Mouse (Mus musculus) kidney, postnatal 14 days (tissue): ENCODE results near the gene Tex46.

Source experiments
- DNase-seq: peaks from one replicate; pipeline ENCODE4 v3.0.0; 2022; ENCODE audit warnings: mixed read lengths

The Tex46 gene

DNA sequence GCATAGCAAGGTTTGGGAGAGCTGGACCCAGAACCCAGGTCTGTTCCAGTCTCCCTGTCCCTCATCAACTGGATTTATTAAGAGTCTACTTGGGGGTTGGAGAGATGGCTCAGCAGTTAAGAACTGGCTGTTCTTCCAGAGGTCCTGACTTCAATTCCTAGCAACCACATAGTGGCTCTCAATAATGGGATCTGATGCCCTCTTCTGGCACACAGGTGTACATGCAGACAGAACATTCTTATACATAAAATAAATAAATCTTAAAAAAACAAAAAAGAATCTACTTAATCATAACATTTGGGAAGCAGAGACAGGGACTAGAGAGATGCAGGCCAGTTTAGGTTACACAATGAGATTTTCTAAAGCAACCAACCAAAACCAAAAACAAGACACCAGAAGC is 25.8 kb downstream of the Tex46 start:
- no peak for DNase-seq

DNA sequence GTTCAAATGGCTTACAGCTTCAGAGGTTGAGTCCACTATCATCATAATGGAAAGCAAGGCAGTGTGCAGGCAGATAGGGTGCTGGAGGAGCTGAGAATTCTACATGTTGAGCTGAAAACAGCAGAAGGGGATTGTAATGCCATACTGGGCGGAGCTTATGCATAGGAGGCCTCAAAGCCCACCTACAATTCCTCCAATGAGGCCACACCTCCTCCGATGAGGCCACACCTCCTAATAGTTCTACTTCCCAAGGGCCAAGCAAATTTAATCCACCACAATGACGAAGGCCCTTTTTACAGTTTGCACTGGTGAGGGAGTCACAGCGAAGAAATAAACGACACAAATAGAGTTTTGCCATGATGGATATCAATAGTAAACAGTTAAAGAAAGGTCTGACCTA is 26.3 kb downstream of the Tex46 start:
- DNase-seq = no peak

DNA sequence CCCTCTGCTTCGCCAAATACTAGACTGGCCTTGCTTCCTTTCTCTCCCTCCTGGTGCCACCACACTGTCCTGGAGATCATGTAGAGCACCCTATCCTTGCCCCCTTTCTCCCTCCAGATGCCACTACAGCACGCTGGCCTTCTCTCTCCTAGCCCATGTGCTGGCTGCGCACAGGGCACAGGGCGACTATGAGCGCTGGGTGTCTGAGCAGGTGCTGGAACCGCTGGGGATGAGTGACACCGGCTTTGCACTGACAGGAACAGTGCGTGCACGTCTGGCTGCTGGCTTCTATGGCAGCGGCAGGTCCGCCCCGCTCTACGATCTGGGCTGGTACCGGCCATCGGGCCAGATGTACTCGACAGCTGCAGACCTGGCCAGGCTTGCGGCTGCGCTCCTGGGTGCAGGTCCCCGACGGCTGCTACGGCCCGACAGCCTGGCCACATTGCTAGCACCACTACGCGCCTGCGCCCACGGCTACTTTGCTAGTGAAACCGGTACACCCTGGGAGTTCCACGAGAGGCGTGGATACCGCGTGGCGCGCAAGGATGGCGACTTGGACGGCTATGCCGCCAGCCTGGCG is 26.8 kb downstream of the Tex46 start:
- no peak for DNase-seq

DNA sequence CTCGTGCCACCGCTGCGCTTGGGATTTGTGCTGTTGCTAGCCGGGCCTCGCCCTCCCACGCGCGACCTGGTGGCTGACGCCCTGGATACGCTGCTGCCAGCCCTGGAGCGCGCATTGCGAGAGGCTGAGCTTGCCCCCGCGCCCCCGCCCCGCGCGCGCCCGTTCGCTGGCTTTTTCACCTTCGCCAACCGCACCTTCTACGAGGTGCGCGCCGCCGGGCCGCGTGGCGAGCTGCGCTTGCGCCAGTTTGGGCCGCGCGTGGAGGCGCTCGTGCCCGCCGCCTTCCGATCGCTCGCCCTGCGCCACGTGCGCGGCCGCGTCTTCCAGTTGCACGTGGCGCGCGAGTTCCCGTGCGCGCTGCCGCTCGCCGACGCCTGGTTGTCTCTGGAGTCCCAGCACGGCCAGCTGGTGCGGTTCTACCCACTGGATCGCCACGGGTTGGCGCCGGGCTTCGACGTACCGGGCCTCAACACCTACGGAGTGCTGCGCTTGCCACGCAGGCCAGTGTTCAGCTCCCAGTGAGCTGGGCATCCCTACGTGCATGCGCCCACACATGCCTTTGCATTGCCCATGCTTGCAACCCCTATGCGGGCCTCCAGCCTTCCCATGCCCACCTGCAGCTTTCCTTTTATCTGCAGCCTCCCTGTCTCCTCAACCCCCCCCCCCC is 27.5 kb downstream of the Tex46 start:
- DNase-seq = peak; percentile 14

DNA sequence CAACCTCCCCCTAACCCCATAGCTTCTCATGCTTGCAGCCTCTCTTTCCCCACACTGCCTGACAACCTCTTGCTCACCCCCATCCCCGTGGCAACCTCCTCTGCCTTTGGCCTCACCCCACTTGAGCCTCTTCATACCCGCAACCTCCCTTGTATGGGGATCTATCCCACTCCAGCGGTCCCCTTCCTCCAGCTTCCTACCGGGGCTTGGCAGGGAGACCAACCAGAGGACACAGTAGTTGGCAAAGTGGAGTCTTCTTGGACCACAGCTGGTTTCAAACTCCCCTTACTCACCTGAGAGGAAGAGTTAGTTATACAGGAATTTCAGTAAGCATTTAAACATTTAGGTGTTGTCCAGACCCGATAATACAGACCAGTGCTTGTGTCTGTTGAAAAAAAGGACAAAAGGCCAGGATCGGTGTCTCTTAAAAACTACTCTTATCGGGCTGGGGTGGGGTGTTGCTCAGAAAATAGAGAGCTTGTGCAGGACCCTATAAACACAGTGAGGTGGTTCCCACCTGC is 28.1 kb downstream of the Tex46 start:
- DNase-seq = no peak

DNA sequence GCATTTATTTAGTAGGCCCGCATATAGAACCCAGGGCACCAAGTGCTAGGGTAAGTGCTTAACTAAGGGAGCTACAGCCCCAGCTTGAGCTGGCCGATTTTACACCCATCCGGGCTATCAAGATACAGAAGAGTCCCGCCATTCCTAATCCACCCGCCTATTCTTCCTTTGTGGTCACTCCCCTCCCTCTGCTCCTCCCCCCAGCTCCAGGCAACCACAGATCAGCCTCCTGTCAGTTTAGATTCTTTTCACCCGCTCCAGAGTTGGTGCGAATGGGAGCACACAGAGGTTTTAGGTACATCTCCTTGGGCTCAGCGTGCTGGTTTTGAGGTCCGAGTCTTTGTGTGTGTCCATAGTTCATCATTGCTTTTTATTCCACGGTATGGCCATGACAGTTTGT is 28.7 kb downstream of the Tex46 start:
- no peak for DNase-seq

DNA sequence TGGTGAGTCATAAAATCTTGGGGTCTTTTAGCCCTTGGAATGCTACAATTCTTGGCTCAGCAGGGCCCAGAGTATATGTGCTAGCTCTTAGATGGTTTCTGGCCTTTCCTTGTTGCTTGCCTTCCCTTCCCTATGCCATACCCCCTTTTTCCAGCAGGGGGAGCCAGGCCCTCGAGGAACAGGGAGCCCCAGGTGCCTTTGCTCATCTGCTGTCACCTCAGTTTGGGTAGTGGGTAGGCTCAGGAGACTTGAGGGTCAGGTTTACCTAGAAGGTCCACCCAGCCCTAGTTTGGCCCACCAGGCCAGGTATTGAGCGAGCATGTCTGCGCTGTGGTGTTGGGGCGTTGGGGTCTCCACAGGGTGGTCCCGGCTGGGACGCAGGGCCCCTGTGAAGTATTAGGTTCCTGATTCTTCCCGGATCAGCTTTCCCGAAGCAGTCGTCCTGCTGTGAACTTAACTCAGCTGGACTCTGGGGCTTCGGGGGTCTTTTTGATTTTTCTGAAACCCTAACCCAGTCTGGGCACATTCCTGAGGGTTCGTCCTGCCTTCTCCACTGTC is 38.8 kb downstream of the Tex46 start:
- DNase-seq = peak; percentile 79

DNA sequence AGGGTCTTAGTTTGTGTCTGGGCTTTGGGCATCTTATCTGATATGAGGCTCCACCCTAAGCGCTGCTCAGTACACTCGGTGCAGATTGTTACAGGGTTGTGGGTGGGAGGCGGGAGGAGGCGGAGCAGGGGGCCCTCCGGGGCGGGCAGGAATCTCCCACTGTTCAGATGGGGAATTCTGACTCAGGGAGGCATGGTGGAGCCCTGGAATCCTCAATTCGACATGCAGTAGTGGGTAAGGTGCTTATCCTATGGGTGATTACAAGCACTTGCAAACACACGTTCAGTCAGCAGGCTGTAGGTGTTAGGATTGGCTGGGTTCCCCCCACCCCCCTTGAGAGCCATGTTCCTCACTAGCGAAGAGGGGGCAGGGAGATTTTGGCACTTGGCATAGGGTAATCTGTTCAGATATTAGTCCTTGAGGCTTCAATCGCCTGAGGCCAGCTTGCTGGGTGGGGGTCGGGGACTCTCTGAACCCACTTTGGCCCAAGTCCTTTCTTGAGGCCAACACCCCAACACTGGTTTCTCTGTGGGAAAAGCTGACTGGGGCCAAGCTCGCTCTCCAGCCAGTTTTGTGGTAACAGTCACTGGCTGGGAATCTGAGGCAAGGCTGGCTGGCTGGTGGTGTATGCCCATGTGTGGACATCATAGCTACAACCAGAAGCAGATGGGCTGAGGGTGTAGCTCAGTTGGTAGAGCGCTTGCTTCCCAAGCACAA is 39.4 kb downstream of the Tex46 start:
- no peak for DNase-seq

DNA sequence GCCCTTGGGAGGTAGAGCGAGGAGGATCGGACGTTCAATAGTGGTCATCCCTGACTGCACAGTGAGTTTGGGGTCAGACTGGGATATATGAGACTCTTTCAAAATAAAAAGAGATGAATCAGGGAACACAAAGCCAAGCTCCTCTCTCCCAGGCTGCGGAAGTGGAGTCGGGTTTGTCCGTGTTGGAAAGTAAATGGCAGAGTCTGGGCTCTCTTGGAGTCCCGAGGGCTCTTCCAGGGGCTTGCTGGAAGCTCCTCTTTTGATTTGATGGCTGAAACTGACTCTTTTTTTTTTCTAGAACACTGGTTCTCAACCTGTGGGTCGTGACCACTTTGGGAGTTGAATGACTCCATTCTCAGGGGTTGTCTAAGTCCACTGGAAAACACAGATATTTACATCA is 40.0 kb downstream of the Tex46 start:
- DNase-seq = no peak

DNA sequence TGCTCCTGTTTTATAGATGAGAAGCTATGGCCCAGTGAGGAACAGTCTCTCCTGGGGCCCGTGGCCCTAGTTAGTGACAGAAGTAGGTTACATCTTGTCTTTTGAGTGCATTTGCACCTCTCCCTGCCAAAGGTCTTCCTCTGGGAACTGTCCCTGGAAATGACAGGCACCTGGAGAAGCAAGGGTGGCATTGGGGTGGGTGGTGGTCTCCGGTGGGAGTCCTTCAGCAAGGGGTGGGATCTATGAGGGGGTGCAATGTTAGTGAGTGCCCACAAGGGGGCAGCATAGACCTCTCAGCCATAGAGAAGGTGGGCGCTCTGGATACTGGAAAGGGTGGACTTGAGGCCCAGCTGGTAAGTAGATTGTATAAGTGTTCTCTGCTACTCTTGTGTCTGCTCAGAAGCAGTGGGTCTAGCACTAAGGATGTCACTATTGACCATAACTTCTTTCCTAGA is 41.1 kb downstream of the Tex46 start:
- no peak for DNase-seq

DNA sequence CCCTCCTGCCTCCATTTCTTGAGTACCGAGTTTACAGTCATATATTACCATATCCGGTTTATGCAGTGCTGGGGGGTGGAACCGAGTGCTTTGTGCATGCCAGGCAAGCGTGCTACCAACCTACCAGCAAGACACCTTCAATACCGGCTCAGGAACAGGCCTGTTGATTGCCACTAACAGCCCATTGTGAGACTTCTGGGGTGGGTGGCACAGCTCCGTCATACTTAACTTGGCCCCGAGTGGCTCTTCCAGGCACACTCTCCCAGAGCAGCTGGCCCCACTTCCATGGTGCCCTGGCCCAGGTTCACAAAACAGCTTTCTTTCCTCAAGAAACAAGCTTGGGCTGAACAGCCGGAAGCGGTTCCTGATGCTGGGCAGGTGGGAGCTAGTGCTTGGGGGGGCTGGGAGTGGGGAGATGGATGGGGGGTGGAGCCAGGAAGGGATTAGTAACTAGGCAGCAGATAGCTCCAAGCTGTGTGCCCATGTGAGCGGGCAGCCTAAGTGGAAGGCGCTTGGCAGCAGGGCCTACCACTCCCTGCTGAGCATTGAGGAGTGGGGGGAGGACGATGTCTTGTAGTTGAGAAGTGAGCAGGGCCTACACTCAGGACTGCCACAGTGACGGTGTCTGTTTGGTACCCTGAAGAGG is 41.8 kb downstream of the Tex46 start:
- DNase-seq = no peak

DNA sequence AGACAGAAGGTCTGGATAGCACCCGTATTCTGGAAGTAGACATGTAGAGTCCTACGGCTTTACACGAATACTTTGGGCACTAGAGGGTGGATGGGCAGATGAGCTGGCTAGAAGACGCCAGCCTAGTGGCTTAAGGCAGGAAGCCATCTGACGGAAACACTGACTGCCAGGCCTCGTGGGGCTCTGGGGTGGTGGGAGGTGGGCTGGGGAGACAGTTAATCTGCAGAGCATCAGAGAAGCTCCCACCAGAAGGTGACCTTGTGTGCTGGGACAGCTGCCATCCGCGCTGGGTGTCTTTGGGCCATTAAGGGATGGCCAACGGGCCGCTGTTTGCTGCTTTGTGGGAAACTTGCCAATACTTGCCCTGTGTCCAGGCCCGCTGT is 42.3 kb downstream of the Tex46 start:
- no peak for DNase-seq

DNA sequence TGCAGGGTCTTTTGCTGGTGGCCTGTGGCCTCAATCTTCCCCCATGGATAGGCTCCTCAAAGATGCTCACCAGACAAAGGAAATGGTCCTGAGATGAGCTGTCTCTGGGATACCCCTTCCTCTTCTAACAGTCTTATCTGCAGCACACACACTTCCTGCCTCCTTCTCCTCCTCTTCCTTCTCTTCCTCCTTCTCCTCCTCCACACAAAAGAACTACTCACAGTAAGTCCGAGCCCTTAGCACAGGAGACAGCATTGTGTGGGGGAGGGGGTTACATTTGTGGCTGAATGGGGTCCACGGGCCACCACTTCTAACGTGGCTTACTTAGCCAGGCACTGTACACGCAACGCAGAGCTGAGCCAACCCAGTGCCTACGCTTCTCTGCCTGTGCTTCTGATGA is 42.8 kb downstream of the Tex46 start:
- no peak for DNase-seq

DNA sequence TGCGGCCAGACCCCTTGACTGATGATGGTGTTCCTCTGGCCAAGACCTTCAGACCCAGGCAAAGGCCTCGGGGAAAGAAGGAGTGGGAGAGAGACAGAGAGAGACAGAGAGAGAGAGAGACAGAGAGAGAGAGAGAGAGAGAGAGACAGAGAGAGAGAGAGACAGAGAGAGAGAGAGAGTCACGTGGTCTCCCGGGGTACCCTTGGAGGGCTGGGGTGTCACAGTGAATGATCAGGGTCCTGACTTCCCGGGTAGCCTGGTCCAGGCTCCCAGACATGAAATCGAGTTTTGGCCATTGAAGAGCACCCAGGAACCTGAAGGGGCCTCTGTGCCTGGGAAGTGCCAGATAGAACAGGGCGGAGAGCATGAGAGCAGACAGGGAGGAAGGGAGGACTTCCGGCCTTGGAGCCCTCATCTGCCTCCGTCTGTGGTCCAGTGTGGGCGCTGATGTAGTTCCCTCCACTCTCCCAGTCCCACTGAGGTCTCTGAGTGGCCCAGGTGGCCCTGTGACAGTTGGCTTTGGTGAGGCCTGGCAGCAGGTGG is 43.5 kb downstream of the Tex46 start:
- DNase-seq = no peak

DNA sequence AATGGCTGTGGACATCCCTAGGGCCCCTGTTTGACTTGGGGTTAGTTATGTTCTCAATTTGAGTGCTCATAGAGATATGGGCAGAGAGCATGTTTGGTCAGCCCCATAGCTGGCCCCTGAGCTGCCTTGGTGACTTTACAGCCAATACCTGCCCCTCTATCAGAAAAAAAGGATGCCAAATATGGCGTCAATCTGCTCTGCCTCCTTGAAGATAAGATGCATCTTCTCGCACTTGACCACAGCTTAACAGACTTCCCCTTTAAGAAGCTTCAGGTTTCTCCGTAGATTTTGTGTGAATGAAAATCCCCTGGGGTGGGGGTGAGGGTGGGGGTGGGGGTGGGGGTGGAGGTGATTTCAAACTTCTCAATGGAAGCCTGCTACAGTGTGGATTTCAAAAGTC is 47.7 kb downstream of the Tex46 start:
- no peak for DNase-seq
